Mouse (Mus musculus): ENCODE measurements around the gene Parvb. TPM values are rescaled to one million over a fixed set of nuclear protein-coding genes. Genes with fewer than 3 reads are reported as not detected.

Gene Parvb
- polyA plus RNA-seq, 1 experiment from 2014 or later: 3.1 TPM

DNA sequence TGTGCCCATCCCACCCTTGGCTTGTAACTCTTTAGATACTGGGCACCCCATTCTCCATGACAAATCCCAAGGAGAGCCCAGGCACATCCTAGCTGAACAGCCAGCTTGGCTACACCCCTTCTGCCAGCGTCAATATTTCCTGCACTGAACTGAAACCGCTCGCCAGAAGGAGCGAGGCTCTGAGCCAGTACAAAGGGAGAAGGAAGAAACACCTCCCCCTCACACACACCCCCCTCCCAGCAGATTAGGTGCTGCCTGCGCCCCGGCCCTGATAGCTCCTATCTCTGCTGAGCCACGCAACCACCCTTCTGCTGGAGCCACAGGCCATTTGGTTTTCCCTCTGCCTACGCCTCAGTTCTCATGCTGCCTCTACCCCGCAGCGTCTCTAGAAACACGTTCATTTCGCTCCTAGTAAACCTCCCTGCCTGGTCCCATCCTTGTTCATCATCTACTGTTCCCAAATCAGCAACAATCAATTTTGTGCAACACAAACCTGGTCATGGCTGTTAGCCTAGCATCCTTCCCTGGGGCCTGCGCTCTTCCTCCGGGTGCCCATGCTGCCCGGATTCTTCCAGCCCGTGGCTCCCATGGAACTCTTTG, 630 bp upstream of the Parvb start:
- peak overlapping the region; percentile 55 for H3K4me3 ChIP-seq (ENCODE audit: low read length)
- no peaks in the 10 kb centered on the region for H3K9me3 ChIP-seq (ENCODE audit: low read length)
- peaks cover 13% of the 10 kb centered on the region for H3K4me1 ChIP-seq (ENCODE audit: insufficient read depth, low read length)
- no peaks in the 10 kb centered on the region for H3K36me3 ChIP-seq (ENCODE audit: insufficient read depth, low read length)
- 5% methylated on average over 16 of the region's 16 CpGs for WGBS
- ATAC-seq (ENCODE audit: low FRiP score, low TSS enrichment): 0 out of 2 replicates have a peak, but pooled peaks have one; percentile 28
- peaks cover 6% of the 10 kb centered on the region for H3K27me3 ChIP-seq (ENCODE audit: insufficient read depth, low read length)
- peak overlapping the region; percentile 82 for H3K4me2 ChIP-seq (replicated peaks; ENCODE audit: low read depth, low read length)
- peak overlapping the region; percentile 54 for H3K27ac ChIP-seq (ENCODE audit: low read length)
- H3K9ac ChIP-seq (replicated peaks; ENCODE audit: low read length): peak overlapping the region; percentile 55

DNA sequence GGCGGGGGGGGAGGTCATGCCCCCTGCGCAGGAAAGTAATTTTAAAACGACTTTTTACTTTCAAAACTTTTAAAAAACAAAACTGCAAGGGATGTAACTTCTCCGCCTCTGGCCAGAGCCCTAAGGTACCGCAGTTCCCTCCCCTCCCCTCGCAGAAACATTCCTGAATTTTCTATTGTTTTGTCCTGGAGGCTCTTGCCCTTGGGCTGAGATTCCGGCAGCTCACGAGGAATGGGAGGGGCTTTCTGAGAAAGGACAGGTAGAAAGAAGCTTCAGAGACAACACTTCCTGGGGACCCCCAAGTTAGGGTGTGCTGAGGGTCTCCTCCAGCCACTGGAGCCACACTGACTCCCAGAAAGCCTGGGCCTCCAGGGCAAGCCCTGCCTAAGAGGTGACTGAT, 766 bp downstream of the Parvb start:
- no peaks in the 10 kb centered on the region for H3K9me3 ChIP-seq (ENCODE audit: low read length)
- WGBS: 24% methylated on average over 8 of the region's 8 CpGs
- no peak for ATAC-seq (ENCODE audit: low FRiP score, low TSS enrichment)
- H3K27ac ChIP-seq (ENCODE audit: low read length): no peak overlapping the region
- H3K27me3 ChIP-seq (ENCODE audit: insufficient read depth, low read length): peaks cover 6% of the 10 kb centered on the region
- H3K4me1 ChIP-seq (ENCODE audit: insufficient read depth, low read length): peaks cover 16% of the 10 kb centered on the region
- peak overlapping the region; percentile 55; the same call in 1 of the 2 replicates for H3K9ac ChIP-seq (replicated peaks; ENCODE audit: low read length)
- no peaks in the 10 kb centered on the region for H3K36me3 ChIP-seq (ENCODE audit: insufficient read depth, low read length)
- peak overlapping the region; percentile 82 for H3K4me2 ChIP-seq (replicated peaks; ENCODE audit: low read depth, low read length)
- H3K4me3 ChIP-seq (ENCODE audit: low read length): peak overlapping the region; percentile 55

DNA sequence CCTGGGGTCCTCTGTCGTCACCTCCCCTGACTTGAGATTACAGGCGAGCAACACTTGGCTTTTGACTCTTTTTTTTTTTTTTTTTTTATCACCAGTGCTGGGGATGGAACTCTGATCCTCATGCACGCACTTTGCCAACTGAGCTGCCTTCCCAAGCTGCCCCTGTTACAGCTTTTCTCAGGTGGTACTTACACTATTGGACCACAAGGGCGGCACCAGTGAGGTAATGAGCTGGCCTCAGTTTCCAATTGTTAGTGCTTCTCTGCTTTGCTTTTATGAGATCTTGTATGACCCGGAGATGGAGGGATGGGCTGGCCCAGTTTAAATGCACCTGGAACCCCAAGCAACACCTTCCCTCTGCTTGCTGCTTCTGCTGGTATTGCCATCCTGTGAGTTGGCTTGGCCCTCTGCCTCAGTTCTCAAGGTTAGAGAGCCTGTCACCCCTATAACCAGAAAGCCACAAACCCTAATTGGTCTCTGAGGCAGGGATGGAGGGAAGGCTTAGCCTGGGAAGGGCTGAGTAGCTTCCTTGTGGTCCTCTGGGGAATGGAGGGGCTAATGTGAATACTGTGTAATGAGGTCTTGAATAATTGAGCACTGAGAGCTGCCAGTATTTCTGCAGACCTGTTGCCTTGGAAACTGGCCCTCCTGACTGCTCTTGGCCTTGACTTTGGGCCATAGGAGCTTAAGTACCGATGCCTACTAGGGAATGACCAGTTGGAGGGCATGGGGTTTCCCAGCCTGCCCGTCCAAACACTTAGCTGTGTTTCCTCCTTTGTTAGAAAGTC, 3.1 kb downstream of the Parvb start:
- H3K27me3 ChIP-seq (ENCODE audit: insufficient read depth, low read length): peaks cover 4% of the 10 kb centered on the region
- no peak overlapping the region for H3K4me3 ChIP-seq (ENCODE audit: low read length)
- peak overlapping the region; percentile 34; the same call in 1 of the 2 replicates for H3K27ac ChIP-seq (ENCODE audit: low read length)
- no peaks in the 10 kb centered on the region for H3K9me3 ChIP-seq (ENCODE audit: low read length)
- 83% methylated on average over 7 of the region's 7 CpGs for WGBS
- ATAC-seq (ENCODE audit: low FRiP score, low TSS enrichment): no peak
- peaks cover 35% of the 10 kb centered on the region for H3K4me1 ChIP-seq (ENCODE audit: insufficient read depth, low read length)
- no peaks in the 10 kb centered on the region for H3K36me3 ChIP-seq (ENCODE audit: insufficient read depth, low read length)
- no peak overlapping the region for H3K9ac ChIP-seq (replicated peaks; ENCODE audit: low read length)
- H3K4me2 ChIP-seq (replicated peaks; ENCODE audit: low read depth, low read length): no peak overlapping the region

DNA sequence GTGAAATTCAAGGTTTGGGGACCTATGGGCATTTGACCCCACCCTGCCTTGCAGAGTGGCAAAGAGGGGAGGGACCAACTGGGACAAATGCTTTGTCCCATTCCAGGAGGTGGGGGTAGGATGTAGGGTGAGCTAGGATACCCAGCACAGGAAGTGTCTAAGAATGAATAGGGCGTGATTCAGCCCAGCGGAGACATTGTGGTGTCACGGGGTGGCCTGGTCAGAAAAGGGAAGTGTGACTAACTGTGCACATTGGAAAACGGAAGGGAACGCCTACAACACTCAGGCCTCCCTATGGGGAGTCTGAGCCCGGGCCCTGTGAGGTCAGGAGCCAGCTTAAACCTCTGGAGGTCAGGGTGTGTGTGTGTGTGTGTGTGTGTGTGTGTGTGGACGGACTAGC, 3.8 kb downstream of the Parvb start:
- Histone ChIP-seq H3K9me3 (ENCODE audit: low read length) (0 out of 2 replicates have a peak, but pooled peaks cover 3% of the 10 kb centered on the region), H3K27me3 (ENCODE audit: insufficient read depth, low read length) (0 out of 2 replicates have a peak, but pooled peaks cover 3% of the 10 kb centered on the region), H3K4me2 (replicated peaks; ENCODE audit: low read depth, low read length) (no peak overlapping the region), H3K27ac (ENCODE audit: low read length) (peak overlapping the region; percentile 34; the same call in 1 of the 2 replicates), H3K9ac (replicated peaks; ENCODE audit: low read length) (no peak overlapping the region), H3K4me1 (ENCODE audit: insufficient read depth, low read length) (peaks cover 34% of the 10 kb centered on the region), H3K36me3 (ENCODE audit: insufficient read depth, low read length) (no peaks in the 10 kb centered on the region), H3K4me3 (ENCODE audit: low read length) (no peak overlapping the region)
- 86% methylated on average over 7 of the region's 7 CpGs for WGBS
- 0 out of 2 replicates have a peak, but pooled peaks have one; percentile 14 for ATAC-seq (ENCODE audit: low FRiP score, low TSS enrichment)

DNA sequence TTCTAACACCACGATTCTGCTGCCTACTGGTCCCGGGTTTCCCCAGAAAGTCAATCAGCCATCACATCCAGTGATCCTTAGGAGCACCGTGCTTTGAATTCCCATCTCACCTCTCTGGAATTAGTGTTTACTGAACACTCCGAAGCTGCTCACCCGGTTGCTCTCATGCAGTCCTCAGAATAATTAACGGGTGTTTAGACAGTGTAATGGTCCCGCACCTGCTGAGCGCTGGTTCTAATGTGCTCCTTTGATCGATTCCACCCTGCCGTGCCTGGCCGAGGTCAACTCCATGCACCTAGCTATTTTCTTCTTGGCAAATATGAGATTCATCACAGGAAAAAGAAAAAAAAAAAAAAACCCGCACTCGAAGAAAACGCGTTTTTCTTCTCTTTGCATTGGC, 6.7 kb downstream of the Parvb start:
- H3K27ac ChIP-seq (ENCODE audit: low read length): no peak overlapping the region
- H3K4me2 ChIP-seq (replicated peaks; ENCODE audit: low read depth, low read length): peak overlapping the region; percentile 23; the same call in 1 of the 2 replicates
- ATAC-seq (ENCODE audit: low FRiP score, low TSS enrichment): no peak
- H3K9ac ChIP-seq (replicated peaks; ENCODE audit: low read length): no peak overlapping the region
- peaks cover 22% of the 10 kb centered on the region for H3K4me1 ChIP-seq (ENCODE audit: insufficient read depth, low read length)
- H3K9me3 ChIP-seq (ENCODE audit: low read length): 0 out of 2 replicates have a peak, but pooled peaks cover 3% of the 10 kb centered on the region
- 0 out of 2 replicates have a peak, but pooled peaks cover 3% of the 10 kb centered on the region for H3K27me3 ChIP-seq (ENCODE audit: insufficient read depth, low read length)
- no peaks in the 10 kb centered on the region for H3K36me3 ChIP-seq (ENCODE audit: insufficient read depth, low read length)
- H3K4me3 ChIP-seq (ENCODE audit: low read length): no peak overlapping the region
- 18% methylated on average over 15 of the region's 15 CpGs for WGBS

DNA sequence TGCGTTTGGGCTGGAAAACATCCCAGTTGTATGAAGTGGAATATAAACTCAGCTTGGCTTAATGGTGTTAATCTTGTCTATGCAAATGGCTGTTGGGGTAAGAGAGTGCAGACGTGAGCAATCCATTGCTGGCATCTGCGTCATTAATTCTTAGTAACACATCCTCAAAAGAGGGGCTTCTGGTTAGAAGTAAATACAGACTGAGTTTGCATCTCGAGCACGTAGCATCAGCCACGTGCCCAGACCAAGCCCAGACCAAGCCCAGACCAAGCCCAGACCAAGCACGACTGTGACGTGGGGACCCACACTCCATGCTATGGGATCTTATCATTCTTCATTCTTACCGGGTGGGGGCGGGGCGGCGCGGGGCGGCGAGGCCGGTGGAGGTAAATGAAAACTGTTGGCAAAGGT, 7.2 kb downstream of the Parvb start:
- 0 out of 2 replicates have a peak, but pooled peaks cover 3% of the 10 kb centered on the region for H3K27me3 ChIP-seq (ENCODE audit: insufficient read depth, low read length)
- peaks cover 22% of the 10 kb centered on the region for H3K4me1 ChIP-seq (ENCODE audit: insufficient read depth, low read length)
- H3K27ac ChIP-seq (ENCODE audit: low read length): no peak overlapping the region
- H3K36me3 ChIP-seq (ENCODE audit: insufficient read depth, low read length): no peaks in the 10 kb centered on the region
- no peak overlapping the region; the same call in 1 of the 2 replicates for H3K4me3 ChIP-seq (ENCODE audit: low read length)
- no peak for ATAC-seq (ENCODE audit: low FRiP score, low TSS enrichment)
- H3K9me3 ChIP-seq (ENCODE audit: low read length): 0 out of 2 replicates have a peak, but pooled peaks cover 3% of the 10 kb centered on the region
- WGBS: 14% methylated on average over 16 of the region's 16 CpGs
- H3K9ac ChIP-seq (replicated peaks; ENCODE audit: low read length): no peak overlapping the region
- H3K4me2 ChIP-seq (replicated peaks; ENCODE audit: low read depth, low read length): peak overlapping the region; percentile 23; the same call in 1 of the 2 replicates

DNA sequence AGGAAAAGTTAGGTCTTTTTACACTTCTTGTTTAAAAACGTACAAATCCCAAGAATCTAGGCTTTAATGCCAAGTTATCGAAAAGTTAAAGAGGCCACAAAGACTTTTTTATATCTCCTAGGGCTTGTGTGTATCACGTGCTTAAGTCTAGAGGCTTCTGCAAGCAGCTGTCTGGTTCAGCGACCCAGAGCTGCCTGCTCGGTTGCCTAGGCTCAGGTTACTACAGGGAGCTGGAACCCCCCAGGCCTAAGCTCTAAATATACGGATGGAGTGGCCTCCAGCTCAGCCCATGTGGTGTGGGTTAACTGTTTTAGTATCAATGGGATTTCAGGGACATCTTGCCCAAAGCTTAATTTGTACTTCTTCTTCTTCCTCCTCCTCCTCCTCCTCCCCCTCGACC, 9.7 kb downstream of the Parvb start:
- H3K4me1 ChIP-seq (ENCODE audit: insufficient read depth, low read length): peaks cover 22% of the 10 kb centered on the region
- WGBS: 26% methylated on average over 7 of the region's 7 CpGs
- ATAC-seq (ENCODE audit: low FRiP score, low TSS enrichment): 0 out of 2 replicates have a peak, but pooled peaks have one; percentile 64
- H3K9me3 ChIP-seq (ENCODE audit: low read length): 0 out of 2 replicates have a peak, but pooled peaks cover 3% of the 10 kb centered on the region
- no peaks in the 10 kb centered on the region for H3K36me3 ChIP-seq (ENCODE audit: insufficient read depth, low read length)
- no peak overlapping the region for H3K4me3 ChIP-seq (ENCODE audit: low read length)
- H3K4me2 ChIP-seq (replicated peaks; ENCODE audit: low read depth, low read length): no peak overlapping the region
- 0 out of 2 replicates have a peak, but pooled peaks cover 3% of the 10 kb centered on the region for H3K27me3 ChIP-seq (ENCODE audit: insufficient read depth, low read length)
- H3K9ac ChIP-seq (replicated peaks; ENCODE audit: low read length): no peak overlapping the region
- no peak overlapping the region for H3K27ac ChIP-seq (ENCODE audit: low read length)

DNA sequence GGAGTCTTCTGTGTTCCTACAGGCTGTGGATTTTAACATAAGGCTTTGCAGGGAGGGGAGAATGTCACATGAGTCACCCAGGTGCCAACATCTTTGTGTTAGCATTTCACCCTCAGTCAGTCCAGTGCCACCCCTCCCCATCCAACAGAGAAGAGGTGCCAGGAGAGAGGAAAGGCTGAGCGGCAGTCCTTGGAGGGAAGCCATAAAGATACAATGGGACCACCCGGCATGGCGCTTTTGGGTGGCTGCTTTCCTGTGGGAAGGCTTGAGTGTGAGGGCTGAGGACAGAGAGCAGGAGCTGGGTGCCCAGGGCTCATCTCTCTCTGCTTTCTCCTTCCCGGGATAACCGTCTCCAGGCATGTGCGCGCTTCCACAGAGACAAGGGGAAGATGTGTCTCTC, 13.3 kb downstream of the Parvb start:
- Histone ChIP-seq H3K27me3 (ENCODE audit: insufficient read depth, low read length) (no peaks in the 10 kb centered on the region), H3K27ac (ENCODE audit: low read length) (no peak overlapping the region), H3K36me3 (ENCODE audit: insufficient read depth, low read length) (no peaks in the 10 kb centered on the region), H3K9me3 (ENCODE audit: low read length) (peaks cover 10% of the 10 kb centered on the region), H3K4me1 (ENCODE audit: insufficient read depth, low read length) (no peaks in the 10 kb centered on the region), H3K4me3 (ENCODE audit: low read length) (no peak overlapping the region), H3K4me2 (replicated peaks; ENCODE audit: low read depth, low read length) (no peak overlapping the region), H3K9ac (replicated peaks; ENCODE audit: low read length) (no peak overlapping the region)
- 72% methylated on average over 7 of the region's 7 CpGs for WGBS
- no peak for ATAC-seq (ENCODE audit: low FRiP score, low TSS enrichment)

DNA sequence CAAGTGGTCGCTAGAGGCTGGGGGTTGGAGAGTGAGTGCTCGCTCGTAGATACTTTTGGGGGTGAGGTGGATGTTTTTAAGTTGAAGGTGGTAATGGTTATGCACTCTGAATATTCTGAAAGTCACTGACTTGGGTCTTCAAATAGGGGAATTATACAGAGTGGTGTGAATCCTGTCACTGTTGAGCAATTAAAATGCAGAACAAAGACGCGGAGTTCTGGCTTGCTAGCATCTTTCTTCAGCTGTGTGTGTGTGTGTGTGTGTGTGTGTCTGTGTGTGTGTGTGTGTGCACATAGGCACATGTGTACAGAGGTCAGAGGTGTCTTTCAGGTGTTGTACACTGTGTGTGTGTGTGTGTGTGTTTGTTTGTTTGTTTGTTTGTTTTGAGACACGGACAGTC, 14.4 kb downstream of the Parvb start:
- WGBS: 85% methylated on average over 6 of the region's 6 CpGs

More for the DNA sequence above, 14.4 kb downstream of the Parvb start:
- no peak for ATAC-seq (ENCODE audit: low FRiP score, low TSS enrichment)
- H3K9me3 ChIP-seq (ENCODE audit: low read length): peaks cover 8% of the 10 kb centered on the region
- H3K27me3 ChIP-seq (ENCODE audit: insufficient read depth, low read length): no peaks in the 10 kb centered on the region
- H3K9ac ChIP-seq (replicated peaks; ENCODE audit: low read length): no peak overlapping the region
- H3K4me2 ChIP-seq (replicated peaks; ENCODE audit: low read depth, low read length): no peak overlapping the region
- H3K4me3 ChIP-seq (ENCODE audit: low read length): no peak overlapping the region
- no peak overlapping the region for H3K27ac ChIP-seq (ENCODE audit: low read length)
- no peaks in the 10 kb centered on the region for H3K4me1 ChIP-seq (ENCODE audit: insufficient read depth, low read length)
- no peaks in the 10 kb centered on the region for H3K36me3 ChIP-seq (ENCODE audit: insufficient read depth, low read length)

Data from kidney, embryonic 16.5 days (tissue).